Mouse (Mus musculus) small intestine, adult 2 months (tissue): Measurements from ENCODE around the gene Trim33.

Experiments
- CTCF ChIP-seq: fragments of 200-500 bp; IDR thresholded peaks from 2 replicates; pipeline ENCODE4 v1.5.1; 2012; ENCODE audit warnings: low read depth, mild to moderate bottlenecking, control low read depth, inconsistent platforms, low read length, moderate library complexity, mixed read lengths; ENCODE audit not compliant: insufficient replicate concordance, insufficient read length; ENCODE audit errors: extremely low read depth
- POLR2A ChIP-seq: fragments of 200-500 bp; IDR thresholded peaks from 2 replicates; pipeline ENCODE4 v1.6.1; 2012; ENCODE audit warnings: low read depth, mild to moderate bottlenecking, control low read depth, inconsistent platforms, low read length, moderate library complexity

DNA sequence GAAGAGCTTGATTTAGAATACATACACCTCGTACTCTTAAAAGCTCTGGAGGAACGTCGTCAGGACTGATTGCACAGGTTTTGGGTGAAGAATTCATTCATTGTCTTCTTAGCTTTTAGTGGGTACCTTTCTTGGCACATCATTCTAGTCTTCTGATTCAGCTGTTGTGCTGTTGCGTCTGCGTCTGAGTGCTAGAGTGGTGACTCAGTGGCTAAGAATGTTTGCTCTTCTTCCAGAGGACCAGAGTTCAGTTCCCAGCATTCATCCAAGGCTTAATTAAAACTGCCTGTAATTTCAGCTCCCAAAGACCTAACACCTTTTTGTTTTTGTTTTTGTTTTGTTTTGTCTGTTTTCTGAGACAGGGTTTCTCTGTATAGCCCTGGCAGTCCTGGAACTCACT, 30.2 kb downstream of the Trim33 start:
- TF ChIP-seq CTCF (no peak), POLR2A (no peak)
